Mouse (Mus musculus) ES-Bruce4 (cell line): Measurements from ENCODE around the gene Hivep3.

Source experiments
- CTCF ChIP-seq: IDR thresholded peaks from one replicate; pipeline ENCODE4 v1.8.1; 2011; ENCODE audit warnings: low read depth, low read length
- EP300 ChIP-seq: IDR thresholded peaks from 2 replicates; pipeline ENCODE4 v1.6.1; 2011; ENCODE audit warnings: low read depth, low read length; ENCODE audit not compliant: insufficient read depth
- POLR2A ChIP-seq: IDR thresholded peaks from one replicate; pipeline ENCODE4 v1.8.1; 2011; ENCODE audit warnings: low read length; ENCODE audit not compliant: insufficient read depth

DNA sequence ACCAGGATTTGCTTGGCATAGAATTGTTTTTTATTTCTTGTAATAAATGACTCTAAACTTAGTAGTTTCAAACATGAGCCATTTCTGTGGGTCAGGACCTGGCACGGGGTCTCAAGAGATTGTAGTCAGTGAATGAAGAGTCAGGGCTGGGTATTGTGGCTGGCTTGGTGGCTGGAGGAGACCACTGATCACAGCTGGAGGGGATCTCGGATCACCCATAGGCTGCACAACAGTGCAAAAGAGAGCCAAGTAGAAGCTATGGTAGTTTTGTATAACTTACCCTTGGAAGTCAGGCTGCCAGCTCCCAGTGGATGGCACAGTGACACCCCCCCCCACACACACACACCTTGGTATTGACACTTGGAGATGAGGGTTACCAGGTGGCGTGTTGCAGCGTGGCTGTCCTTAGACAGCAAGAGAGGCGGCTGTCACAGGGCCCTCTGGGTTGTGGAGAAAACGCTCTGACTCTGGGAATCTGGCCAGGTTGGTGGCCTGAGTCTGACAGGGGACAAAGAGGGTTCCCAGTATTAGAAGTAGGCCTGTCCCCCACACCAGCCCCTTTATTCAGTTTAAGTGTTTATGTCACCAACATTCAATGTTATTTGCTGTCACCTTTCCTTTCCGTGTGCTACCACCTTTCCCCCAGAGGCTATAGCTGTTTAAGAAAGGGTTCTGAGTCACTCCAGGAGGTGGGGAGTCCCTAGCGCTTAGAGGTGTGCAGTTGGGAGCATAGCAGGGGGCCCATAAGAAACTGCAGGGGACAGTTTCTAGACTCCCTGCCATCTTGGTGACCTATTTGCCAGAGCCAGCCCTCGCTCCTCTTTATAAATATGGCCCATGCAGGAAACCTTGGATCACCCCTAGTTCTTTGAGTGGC is 240.4 kb downstream of the Hivep3 start:
- TF ChIP-seq CTCF: no peak
- no peak for TF ChIP-seq POLR2A
- no peak for TF ChIP-seq EP300
